Mouse (Mus musculus) kidney, embryonic 15.5 days (tissue): ENCODE measurements at regions not wholly inside any gene's neighbourhood (a gene's known extent, or its start where the extent isn't known, plus 50 kb on each side); places are given as distances from the start of the nearest gene placed in this dataset.

Source experiments
- ATAC-seq: fragments of 200-750 bp; cut with Nextera tagmentation; replicated peaks from 2 replicates; pipeline ENCODE4 v1.8.0; 2017; ENCODE audit warnings: moderate TSS enrichment; ENCODE audit not compliant: low FRiP score
- H3K27ac ChIP-seq: fragments of 300-500 bp; sonication (generic); 2 replicates; pipeline ENCODE4 v1.5.1; 2015; ENCODE audit warnings: mild to moderate bottlenecking, inconsistent platforms
- H3K27me3 ChIP-seq: fragments of 300-500 bp; sonication (generic); 2 replicates; pipeline ENCODE4 v1.6.1; 2015; ENCODE audit warnings: inconsistent platforms
- H3K36me3 ChIP-seq: fragments of 300-500 bp; sonication (generic); 2 replicates; pipeline ENCODE4 v1.6.1; 2015; ENCODE audit warnings: inconsistent platforms
- H3K4me1 ChIP-seq: fragments of 300-500 bp; sonication (generic); 2 replicates; pipeline ENCODE4 v1.6.1; 2015; ENCODE audit warnings: inconsistent platforms
- H3K4me2 ChIP-seq: fragments of 300-500 bp; sonication (generic); 2 replicates; pipeline ENCODE4 v1.6.1; 2015; ENCODE audit warnings: moderate library complexity, mild to moderate bottlenecking, inconsistent platforms
- H3K4me3 ChIP-seq: fragments of 300-500 bp; sonication (generic); replicated peaks from 2 replicates; pipeline ENCODE4 v1.5.1; 2015; ENCODE audit warnings: mild to moderate bottlenecking, inconsistent platforms
- H3K9ac ChIP-seq: fragments of 300-500 bp; sonication (generic); 2 replicates; pipeline ENCODE4 v1.6.1; 2015; ENCODE audit warnings: mild to moderate bottlenecking, inconsistent platforms
- H3K9me3 ChIP-seq: fragments of 300-500 bp; sonication (generic); replicated peaks from 2 replicates; pipeline ENCODE4 v1.6.1; 2016; ENCODE audit warnings: inconsistent platforms
- WGBS: fragments of 180-500 bp; shearing (Covaris S2); methylation state at CpG from one replicate; pipeline ENCODE4 v1.1.7; 2015; ENCODE audit warnings: mixed read lengths; 5-methylcytosine and 5-hydroxymethylcytosine counted together

GRCm38 (mm10) chr15:59138393-59139107 is 249.5 kb downstream of the Gm49356 start:
- H3K9ac ChIP-seq = no peak overlapping the region
- no peaks in the 10 kb centered on the region for H3K36me3 ChIP-seq
- no peak overlapping the region for H3K27ac ChIP-seq
- peaks cover 5% of the 10 kb centered on the region; the same call in 1 of the 2 replicates for H3K4me1 ChIP-seq
- H3K4me2 ChIP-seq = no peak overlapping the region
- H3K27me3 ChIP-seq = no peaks in the 10 kb centered on the region
- no peak overlapping the region for H3K4me3 ChIP-seq
- no peak for ATAC-seq
- peaks cover 7% of the 10 kb centered on the region for H3K9me3 ChIP-seq
- 56% methylated on average over 8 of the region's 8 CpGs for WGBS

GRCm38 (mm10) chr15:59141621-59142020 is 252.5 kb downstream of the Gm49356 start:
- H3K4me3 ChIP-seq = no peak overlapping the region
- H3K9me3 ChIP-seq = peaks cover under 1% of the 10 kb centered on the region; the same call in 1 of the 2 replicates
- no peaks in the 10 kb centered on the region for H3K36me3 ChIP-seq
- no peak overlapping the region for H3K4me2 ChIP-seq
- H3K9ac ChIP-seq = no peak overlapping the region
- peaks cover 12% of the 10 kb centered on the region; the same call in 1 of the 2 replicates for H3K4me1 ChIP-seq
- no peak for ATAC-seq
- no peaks in the 10 kb centered on the region for H3K27me3 ChIP-seq
- WGBS = 72% methylated on average over 4 of the region's 4 CpGs
- no peak overlapping the region for H3K27ac ChIP-seq

- no peaks in the 10 kb centered on the region for H3K27me3 ChIP-seq
- no peak overlapping the region for H3K27ac ChIP-seq
- H3K4me1 ChIP-seq = peaks cover 12% of the 10 kb centered on the region; the same call in 1 of the 2 replicates
- H3K4me2 ChIP-seq = no peak overlapping the region
- no peak overlapping the region for H3K9ac ChIP-seq
- no peak overlapping the region for H3K4me3 ChIP-seq
- ATAC-seq = no peak
- 55% methylated on average over 9 of the region's 9 CpGs for WGBS
- no peaks in the 10 kb centered on the region for H3K36me3 ChIP-seq
- no peaks in the 10 kb centered on the region for H3K9me3 ChIP-seq
Measured at GRCm38 (mm10) chr15:59142481-59142880, 253.4 kb downstream of the Gm49356 start.

- Histone ChIP-seq H3K36me3 (no peaks in the 10 kb centered on the region), H3K4me3 (no peak overlapping the region), H3K27me3 (no peaks in the 10 kb centered on the region), H3K27ac (no peak overlapping the region), H3K4me2 (no peak overlapping the region), H3K9ac (no peak overlapping the region), H3K4me1 (0 out of 2 replicates have a peak, but pooled peaks cover 9% of the 10 kb centered on the region), H3K9me3 (no peaks in the 10 kb centered on the region)
- no peak for ATAC-seq
- 95% methylated on average over 1 of the region's 1 CpGs for WGBS
Measured at GRCm38 (mm10) chr15:59143891-59144290, 254.8 kb downstream of the Gm49356 start.

- Histone ChIP-seq H3K9ac (no peak overlapping the region), H3K4me3 (no peak overlapping the region), H3K4me1 (0 out of 2 replicates have a peak, but pooled peaks cover 9% of the 10 kb centered on the region)
Measured at GRCm38 (mm10) chr15:59145679-59146078, 256.6 kb downstream of the Gm49356 start.

GRCm38 (mm10) chr15:59146111-59146510 is 257.0 kb downstream of the Gm49356 start:
- Histone ChIP-seq H3K4me1 (0 out of 2 replicates have a peak, but pooled peaks cover 9% of the 10 kb centered on the region), H3K9ac (no peak overlapping the region), H3K27me3 (no peaks in the 10 kb centered on the region), H3K4me3 (no peak overlapping the region), H3K36me3 (no peaks in the 10 kb centered on the region), H3K27ac (no peak overlapping the region), H3K4me2 (no peak overlapping the region), H3K9me3 (no peaks in the 10 kb centered on the region)
- WGBS = 85% methylated on average over 19 of the region's 19 CpGs
- no peak for ATAC-seq

More at GRCm38 (mm10) chr15:59145679-59146078, 256.6 kb downstream of the Gm49356 start:
- no peak; the same call in 1 of the 2 replicates for ATAC-seq
- Histone ChIP-seq H3K27ac (no peak overlapping the region), H3K4me2 (no peak overlapping the region), H3K9me3 (no peaks in the 10 kb centered on the region), H3K27me3 (no peaks in the 10 kb centered on the region), H3K36me3 (no peaks in the 10 kb centered on the region)
- WGBS = 69% methylated on average over 5 of the region's 5 CpGs

GRCm38 (mm10) chr15:59146586-59147085 is 257.5 kb downstream of the Gm49356 start:
- no peak overlapping the region for H3K4me3 ChIP-seq
- H3K9ac ChIP-seq = no peak overlapping the region
- no peak for ATAC-seq
- no peaks in the 10 kb centered on the region for H3K27me3 ChIP-seq
- H3K27ac ChIP-seq = no peak overlapping the region
- no peak overlapping the region for H3K4me2 ChIP-seq
- 0 out of 2 replicates have a peak, but pooled peaks cover 9% of the 10 kb centered on the region for H3K4me1 ChIP-seq
- no peaks in the 10 kb centered on the region for H3K36me3 ChIP-seq
- H3K9me3 ChIP-seq = no peaks in the 10 kb centered on the region
- 24% methylated on average over 10 of the region's 11 CpGs for WGBS

GRCm38 (mm10) chr15:59148531-59148930 is 259.4 kb downstream of the Gm49356 start:
- no peak overlapping the region for H3K4me3 ChIP-seq
- H3K9me3 ChIP-seq = no peaks in the 10 kb centered on the region
- H3K4me1 ChIP-seq = 0 out of 2 replicates have a peak, but pooled peaks cover 9% of the 10 kb centered on the region
- no peak overlapping the region for H3K27ac ChIP-seq
- H3K36me3 ChIP-seq = no peaks in the 10 kb centered on the region
- no peak overlapping the region for H3K9ac ChIP-seq
- 90% methylated on average over 5 of the region's 5 CpGs for WGBS
- H3K4me2 ChIP-seq = no peak overlapping the region
- no peak for ATAC-seq
- no peaks in the 10 kb centered on the region for H3K27me3 ChIP-seq

GRCm38 (mm10) chr15:59151506-59151905 is 262.4 kb downstream of the Gm49356 start:
- 81% methylated on average over 5 of the region's 5 CpGs for WGBS
- Histone ChIP-seq H3K9me3 (no peaks in the 10 kb centered on the region), H3K9ac (no peak overlapping the region), H3K36me3 (no peaks in the 10 kb centered on the region), H3K4me3 (no peak overlapping the region), H3K4me1 (peaks cover 4% of the 10 kb centered on the region; the same call in 1 of the 2 replicates), H3K27me3 (no peaks in the 10 kb centered on the region), H3K27ac (no peak overlapping the region), H3K4me2 (no peak overlapping the region)
- no peak for ATAC-seq

GRCm38 (mm10) chr15:59152786-59153388 is 263.8 kb downstream of the Gm49356 start:
- Histone ChIP-seq H3K27me3 (no peaks in the 10 kb centered on the region), H3K9me3 (no peaks in the 10 kb centered on the region), H3K4me3 (no peak overlapping the region), H3K4me2 (no peak overlapping the region), H3K4me1 (peaks cover 3% of the 10 kb centered on the region; the same call in 1 of the 2 replicates), H3K36me3 (no peaks in the 10 kb centered on the region), H3K9ac (no peak overlapping the region), H3K27ac (no peak overlapping the region)
- no peak for ATAC-seq
- WGBS = 94% methylated on average over 6 of the region's 6 CpGs

- ATAC-seq = no peak
- 71% methylated on average over 16 of the region's 16 CpGs for WGBS
Measured at GRCm38 (mm10) chr15:59153416-59154250, 264.5 kb downstream of the Gm49356 start.

More at GRCm38 (mm10) chr15:59153416-59154250, 264.5 kb downstream of the Gm49356 start:
- H3K4me1 ChIP-seq = peaks cover 3% of the 10 kb centered on the region; the same call in 1 of the 2 replicates
- no peak overlapping the region for H3K9ac ChIP-seq
- no peaks in the 10 kb centered on the region for H3K27me3 ChIP-seq
- no peak overlapping the region for H3K4me2 ChIP-seq
- H3K4me3 ChIP-seq = no peak overlapping the region
- no peaks in the 10 kb centered on the region for H3K36me3 ChIP-seq
- no peak overlapping the region for H3K27ac ChIP-seq
- no peaks in the 10 kb centered on the region for H3K9me3 ChIP-seq
